Mouse (Mus musculus): ENCODE measurements around the gene Galnt4. TPM values are rescaled to one million over a fixed set of nuclear protein-coding genes. Genes with fewer than 3 reads are reported as not detected.

Gene Galnt4
- 14.5 TPM for polyA plus RNA-seq (2017; shearing (Covaris generic))

DNA sequence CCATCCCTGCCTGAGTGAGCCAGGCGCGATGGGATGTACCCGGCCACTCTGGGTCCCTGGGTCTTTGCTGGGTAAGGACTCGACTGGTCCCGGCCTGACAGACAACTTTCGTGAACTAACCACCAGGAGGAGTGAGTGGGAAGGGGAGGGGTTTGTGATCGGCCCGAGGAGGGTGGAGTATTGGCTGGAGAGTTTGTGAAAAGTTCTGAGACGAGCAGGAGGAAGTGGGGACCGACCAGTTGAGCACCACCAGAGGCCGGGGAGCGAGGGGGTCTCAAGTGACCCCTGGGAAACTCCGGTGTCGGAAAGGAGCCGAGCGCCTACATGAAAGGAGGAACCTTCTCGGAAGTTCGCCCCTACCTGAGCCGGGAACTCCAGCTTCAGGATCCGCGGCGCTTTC, at the start of gene Galnt4:
TSS of gene Galnt4 (plus strand) at position 196 of the 400 bp plus-strand sequence.

DNA sequence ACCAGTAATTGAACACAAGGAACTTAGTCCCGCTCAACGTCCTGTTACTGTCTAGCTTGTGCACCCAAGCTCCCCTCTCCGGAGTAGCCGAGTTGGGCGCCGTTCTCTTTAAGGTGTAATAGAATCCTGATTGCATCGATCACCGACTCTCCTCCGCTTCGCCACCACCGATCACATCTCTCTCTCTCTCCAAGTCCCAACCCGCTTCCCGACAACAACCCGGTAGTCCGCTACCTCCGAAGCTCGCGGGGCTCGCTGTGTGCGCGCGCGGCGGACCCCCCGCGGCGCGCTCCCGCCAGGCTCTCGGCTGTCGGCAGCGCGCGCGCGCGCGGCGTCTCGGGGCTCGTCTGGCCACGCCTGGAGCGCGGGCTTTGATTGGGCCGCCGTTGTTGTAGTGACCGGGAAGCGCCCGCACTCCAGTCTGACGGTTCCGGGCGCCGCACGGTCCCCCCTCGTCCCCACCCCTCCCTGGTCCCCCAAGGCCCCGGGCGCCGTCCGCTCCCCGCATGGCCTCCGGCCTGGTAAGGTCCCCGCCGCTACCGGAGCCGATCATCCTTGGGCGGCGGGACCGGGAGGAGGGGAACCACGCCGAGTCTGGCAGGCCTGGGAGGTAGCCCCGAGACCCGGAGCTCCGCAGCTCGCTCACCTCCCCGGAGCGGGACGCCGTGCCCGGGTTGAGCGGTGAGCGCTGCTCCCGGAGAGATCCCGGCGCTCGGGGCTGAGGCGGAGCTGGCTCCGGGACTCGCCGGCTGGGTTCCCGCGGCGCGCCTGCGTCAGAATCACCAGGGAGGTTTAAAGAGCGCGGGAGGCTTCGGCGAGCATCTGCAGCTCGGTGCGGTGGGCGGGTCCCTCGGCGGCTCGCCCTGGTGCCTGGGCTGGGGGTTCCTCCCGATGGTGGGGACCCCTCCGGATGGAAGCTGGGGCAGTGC, 992 bp upstream of the Galnt4 start, which contains the start of gene Poc1b:
TSS of gene Poc1b (plus strand) at position 334 of the 929 bp plus-strand sequence.

GRCm38 (mm10) chr10:99126225-99126624, 18.3 kb downstream of the Galnt4 start, which contains the start of gene Phxr2:
Gene Phxr2 (minus strand): TSS chr10:99126325.

Other genes starting within 250 kb of the Galnt4 start
- gene Atp2b1, start 193.8 kb upstream of the Galnt4 start, polyA plus RNA-seq (2017; shearing (Covaris generic)) = 140 TPM
- 36.5 TPM for gene Poc1b, start 1.1 kb upstream of the Galnt4 start, polyA plus RNA-seq (2017; shearing (Covaris generic))
- gene Phxr2, start 18.2 kb downstream of the Galnt4 start, polyA plus RNA-seq (2017; shearing (Covaris generic)) = 2.0 TPM
- gene Dusp6, start 155.1 kb downstream of the Galnt4 start, polyA plus RNA-seq (2017; shearing (Covaris generic)) = 20.9 TPM

All from naive thymus-derived CD4-positive, alpha-beta T cell, adult 5 months (primary cell).